Mouse (Mus musculus): ENCODE results near the gene Ssr1.

The Ssr1 gene

GRCm38 (mm10) chr13:37993704-37994404 lies at the start of gene Ssr1:
Gene Ssr1, minus strand, starts transcription at chr13:37994217.
- peak; percentile 96 to 97 for DNase-seq (ENCODE audit: low spot score in 2 of 2)

- no peak for DNase-seq (ENCODE audit: low spot score in 2 of 2)
Observed at GRCm38 (mm10) chr13:38037811-38038210, 43.8 kb upstream of the Ssr1 start.

GRCm38 (mm10) chr13:38037044-38037687 lies 43.1 kb upstream of the Ssr1 start, which contains the start of gene Cage1:
Gene Cage1, minus strand, starts transcription at chr13:38037069.
- peak; percentile 92 to 96 for DNase-seq (ENCODE audit: low spot score in 2 of 2)

DNA sequence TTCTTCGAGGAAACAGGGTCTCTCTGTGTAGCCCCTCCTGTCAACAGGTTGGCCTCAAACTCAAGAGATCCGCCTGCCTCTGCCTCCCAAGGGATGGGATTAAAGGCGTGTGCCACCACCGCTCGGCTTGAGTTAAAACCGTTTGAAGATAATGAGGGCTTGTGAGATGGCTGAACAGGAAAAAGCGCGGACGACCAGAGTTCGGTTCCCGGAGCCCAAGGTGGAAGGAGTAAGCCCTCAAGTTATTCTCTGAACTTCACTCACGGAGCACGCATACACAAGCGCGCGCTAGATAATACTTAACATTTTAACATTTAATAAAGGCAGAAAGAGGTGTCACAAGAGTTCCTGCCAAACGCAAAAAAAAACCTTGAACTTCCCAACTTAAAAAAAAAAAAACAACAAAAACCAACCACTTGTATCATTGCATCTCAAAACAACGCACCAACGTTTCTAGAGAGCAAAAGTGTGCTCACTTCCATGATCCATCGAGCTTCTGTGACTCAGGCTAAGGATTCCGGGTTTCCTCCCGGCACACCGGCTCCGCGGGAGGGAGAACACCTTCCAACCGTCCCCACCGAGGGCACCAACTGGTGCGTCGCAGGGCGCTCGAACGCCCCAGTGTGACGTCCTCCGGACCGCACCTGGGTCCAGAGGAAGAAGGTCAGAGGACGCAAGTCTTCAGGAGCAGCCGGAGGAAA lies 42.5 kb upstream of the Ssr1 start, which contains the start of gene Riok1:
Riok1 (plus strand) TSS at position 653 of the 701 bp plus-strand sequence.
- DNase-seq (ENCODE audit: low spot score in 2 of 2): no peak

GRCm38 (mm10) chr13:38028407-38028806 lies 34.4 kb upstream of the Ssr1 start:
- no peak for DNase-seq (ENCODE audit: low spot score in 2 of 2)

DNA sequence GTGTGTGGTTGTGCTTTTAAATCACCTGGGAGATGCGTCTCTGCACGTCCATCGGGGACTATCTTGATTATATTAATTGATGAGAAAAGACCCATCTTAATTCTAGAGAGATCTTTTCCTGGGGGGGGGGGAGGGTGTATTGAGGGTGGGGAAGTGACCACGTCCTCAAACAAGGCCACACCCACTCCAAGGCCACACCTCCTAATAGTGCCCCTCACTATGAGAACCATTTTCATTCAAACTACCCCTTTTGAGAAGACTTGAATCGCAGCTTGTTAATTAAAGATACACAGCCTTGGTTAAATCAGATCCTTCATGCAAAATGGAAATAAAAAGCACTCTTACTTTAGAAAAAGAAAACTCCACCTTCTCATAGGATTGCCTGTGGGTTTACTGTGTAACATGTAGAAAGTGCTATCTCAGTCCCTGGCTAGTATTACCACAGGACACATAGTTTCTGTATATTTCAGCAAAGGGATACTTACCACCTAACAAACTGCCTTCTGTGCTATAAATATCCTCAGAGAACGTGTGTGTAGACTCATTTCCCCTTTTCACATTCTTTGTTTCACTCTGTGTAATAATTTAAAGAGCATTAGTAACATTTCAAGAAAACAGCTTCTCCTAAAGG lies 33.7 kb upstream of the Ssr1 start:
- DNase-seq (ENCODE audit: low spot score in 2 of 2): no peak

DNA sequence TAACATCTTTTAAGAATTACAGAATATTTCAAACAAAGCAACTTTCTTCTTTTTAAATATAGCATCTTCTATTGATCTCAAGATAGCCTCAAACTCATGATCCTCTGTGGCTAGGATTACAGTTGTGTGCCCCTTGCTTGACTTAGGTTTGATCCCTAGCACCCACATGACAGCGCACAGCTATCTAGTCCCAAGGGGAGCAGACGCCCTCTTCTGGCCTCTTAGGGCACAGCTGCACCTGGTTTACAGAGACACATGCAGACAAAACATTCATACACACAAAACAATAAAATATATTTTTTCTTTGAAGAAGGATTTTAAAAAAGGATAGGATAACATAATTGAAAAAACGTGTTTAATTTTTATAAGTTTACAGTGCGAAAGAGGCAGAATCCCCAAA lies 31.9 kb upstream of the Ssr1 start:
- no peak for DNase-seq (ENCODE audit: low spot score in 2 of 2)

DNA sequence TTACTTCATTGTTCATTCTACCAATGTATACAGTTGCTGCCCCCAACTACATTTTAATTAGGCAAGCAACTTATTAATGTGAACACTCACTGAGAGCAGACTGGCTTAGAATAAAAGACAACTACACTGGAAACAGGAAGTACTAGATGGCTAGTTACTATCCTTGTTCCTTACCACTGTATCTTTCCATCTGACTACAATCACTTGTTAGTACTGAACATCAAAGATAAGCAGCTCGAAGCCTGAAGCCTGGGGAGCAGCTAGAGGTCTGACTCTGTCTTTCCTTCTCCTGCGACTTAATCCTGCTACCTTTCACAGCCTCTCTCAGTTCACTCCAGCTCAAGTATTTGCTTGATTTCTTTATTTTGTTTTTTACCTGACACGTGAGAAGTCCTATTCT lies 24.8 kb upstream of the Ssr1 start:
- DNase-seq (ENCODE audit: low spot score in 2 of 2): no peak

- no peak for DNase-seq (ENCODE audit: low spot score in 2 of 2)
Observed at GRCm38 (mm10) chr13:38015591-38015990, 21.6 kb upstream of the Ssr1 start.

DNA sequence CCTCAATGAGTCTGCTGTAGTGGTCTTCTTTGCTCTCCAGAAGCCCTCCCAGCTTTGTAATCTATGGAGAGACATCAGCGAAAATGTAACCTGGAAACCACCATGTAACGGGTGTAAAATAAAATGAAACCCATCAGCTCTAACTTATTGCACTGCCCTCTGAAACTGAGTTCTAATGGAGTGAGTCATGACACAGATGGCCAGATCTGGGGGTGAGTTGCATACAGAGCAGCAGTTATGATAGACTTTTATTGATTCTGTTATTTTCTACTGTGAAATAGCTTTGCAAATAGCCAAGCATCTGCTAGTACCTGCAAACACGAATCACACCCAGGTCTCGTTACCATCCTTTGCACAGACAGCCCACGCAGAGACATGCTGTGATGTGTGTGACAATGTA lies 18.4 kb upstream of the Ssr1 start:
- DNase-seq (ENCODE audit: low spot score in 2 of 2): no peak

GRCm38 (mm10) chr13:38010444-38010910 lies 16.5 kb upstream of the Ssr1 start:
- no peak for DNase-seq (ENCODE audit: low spot score in 2 of 2)

DNA sequence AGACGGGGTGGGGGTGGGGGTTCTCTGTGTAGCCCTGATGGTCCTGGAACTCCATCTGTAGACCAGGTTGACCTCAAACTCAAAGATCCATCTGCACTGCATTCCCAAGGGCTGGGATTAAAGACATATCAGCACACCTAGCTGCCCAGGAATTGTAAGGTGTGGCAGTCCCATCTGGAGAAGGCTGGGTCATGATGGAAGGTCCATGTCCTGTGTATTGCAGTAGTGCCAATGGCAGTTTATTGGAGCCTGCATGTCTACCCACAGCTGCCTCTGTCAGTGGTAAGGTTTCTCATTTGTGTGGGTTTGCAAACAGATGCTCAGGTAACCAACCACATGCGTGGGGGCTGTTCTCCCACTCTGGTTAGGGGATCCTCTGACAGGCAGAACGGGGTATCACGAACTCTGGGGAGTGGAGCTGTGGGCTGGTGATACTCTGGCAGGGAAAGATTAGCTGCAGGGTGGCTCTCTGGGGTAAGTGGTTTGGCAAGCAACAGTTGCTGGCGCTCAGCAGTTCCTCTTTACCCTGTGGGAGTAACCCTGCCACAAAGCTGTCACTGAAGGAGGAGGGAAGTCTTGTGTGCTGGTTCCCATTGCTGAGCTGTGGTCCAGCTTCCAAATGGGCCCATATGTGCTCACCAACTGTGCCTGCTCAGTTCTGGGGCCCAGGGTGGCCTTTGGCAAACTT lies 15.8 kb upstream of the Ssr1 start:
- DNase-seq (ENCODE audit: low spot score in 2 of 2): no peak

DNA sequence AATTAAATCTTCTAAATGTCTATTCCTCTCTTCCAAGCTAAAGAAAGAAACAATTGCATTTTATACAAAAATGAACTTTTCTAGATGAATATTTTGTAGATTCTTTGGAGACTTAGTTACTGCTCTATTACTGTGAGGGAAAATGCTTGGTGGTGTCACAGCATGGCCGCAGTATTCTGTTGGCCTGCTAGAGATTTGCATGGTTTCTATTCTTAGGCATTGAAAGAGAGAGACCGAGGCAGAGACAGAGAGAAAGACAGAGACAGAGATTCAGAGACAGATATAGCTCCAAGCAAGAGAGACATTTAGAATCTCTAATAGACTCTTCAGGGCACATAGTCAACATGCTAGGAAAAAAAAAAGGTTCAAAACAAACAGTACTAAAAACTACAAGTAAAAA lies 14.0 kb upstream of the Ssr1 start:
- no peak for DNase-seq (ENCODE audit: low spot score in 2 of 2)

DNA sequence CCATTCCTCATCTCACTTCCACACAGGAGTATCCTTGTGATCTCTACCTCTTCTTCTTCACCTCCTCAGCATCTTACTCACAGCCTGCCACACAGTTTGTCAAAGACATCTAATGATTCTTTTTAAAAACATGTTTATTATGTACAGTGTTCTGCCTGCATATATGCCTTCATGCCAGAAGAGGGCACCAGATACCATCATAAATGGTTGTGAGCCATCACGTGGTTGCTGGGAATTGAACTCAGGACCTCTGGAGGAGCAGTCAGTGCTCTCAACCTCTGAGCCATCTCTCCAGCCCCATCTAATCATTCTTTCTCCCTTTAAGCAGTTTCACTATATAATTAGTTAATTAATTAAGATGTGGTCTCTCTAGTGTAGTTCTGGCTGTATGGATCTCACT lies 8.4 kb upstream of the Ssr1 start:
- DNase-seq (ENCODE audit: low spot score in 2 of 2): no peak

- no peak for DNase-seq (ENCODE audit: low spot score in 2 of 2)
Observed at GRCm38 (mm10) chr13:37999713-38000112, 5.7 kb upstream of the Ssr1 start.

DNA sequence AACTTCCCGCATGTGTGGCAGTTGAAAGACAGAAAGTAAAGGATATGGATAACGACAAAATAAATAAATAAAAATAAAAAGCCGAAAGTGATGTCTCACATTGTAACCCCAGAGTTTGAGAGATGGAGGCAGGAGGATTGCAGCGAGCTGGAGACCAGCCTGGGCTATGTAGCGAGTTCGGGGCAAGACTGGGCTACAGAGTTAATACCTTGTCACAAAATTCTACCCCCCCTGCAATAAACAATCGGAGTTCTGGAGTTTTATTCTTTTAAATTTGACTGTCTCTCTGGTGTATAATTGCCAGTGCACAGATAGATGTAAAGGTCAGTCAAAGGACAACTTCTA lies 360 bp upstream of the Ssr1 start:
- DNase-seq (ENCODE audit: low spot score in 2 of 2): no peak

GRCm38 (mm10) chr13:37993376-37993703 lies 677 bp downstream of the Ssr1 start:
- no peak for DNase-seq (ENCODE audit: low spot score in 2 of 2)

DNA sequence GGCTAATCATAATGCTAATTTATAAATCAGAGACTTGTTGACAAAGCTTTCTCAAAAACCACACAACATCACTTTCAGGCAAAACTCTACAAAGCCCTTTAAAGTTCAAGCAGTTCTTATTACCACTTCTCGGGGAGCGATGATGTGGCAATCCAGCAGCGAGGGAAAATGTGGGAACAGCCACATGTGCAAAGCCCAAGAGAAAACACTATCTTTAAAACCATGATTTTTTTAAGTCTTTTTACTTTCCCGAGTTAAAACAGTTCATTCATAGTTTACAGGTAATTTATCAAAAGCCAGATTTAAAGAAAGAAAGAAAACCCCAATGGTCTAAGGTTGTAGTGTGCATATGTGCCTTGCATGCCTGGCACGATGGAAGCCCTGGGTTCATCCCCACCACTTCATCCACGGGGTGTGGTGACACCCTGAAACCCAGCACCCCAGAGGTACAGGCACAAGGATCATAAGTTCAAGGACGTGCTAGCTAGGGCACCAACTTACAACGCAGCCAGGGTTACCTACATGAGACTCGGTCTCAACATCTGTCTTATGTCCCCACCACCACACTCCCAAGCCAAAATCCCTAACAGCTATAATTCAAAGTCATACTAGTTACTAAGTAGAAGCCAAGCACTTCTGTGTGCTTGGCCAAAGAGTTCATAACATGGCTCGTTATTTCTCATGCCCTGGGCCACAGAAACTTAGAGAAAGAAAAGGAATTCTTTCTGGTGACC lies 1.2 kb downstream of the Ssr1 start:
- DNase-seq (ENCODE audit: low spot score in 2 of 2): no peak

- DNase-seq (ENCODE audit: low spot score in 2 of 2): no peak
Observed at GRCm38 (mm10) chr13:37989701-37990100, 4.3 kb downstream of the Ssr1 start.

DNA sequence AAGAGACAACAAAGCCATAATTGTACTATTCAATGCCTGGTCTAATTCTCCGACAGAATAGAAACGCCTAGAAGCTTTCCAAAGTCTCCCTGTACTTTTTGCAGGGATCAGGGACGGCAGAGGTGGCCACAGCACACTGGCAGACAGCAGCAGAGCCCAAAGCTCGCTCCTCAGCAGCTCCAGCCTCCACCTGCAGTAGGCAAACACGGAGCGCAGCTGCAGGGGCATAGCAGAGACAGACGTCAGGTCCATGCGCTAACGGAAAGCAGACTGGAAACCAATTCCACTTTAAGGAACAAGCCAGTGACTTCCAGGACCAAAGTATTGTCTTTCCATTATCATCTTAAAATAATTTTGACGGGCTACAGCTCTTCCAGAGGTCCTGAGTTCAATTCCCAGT lies 7.9 kb downstream of the Ssr1 start:
- no peak for DNase-seq (ENCODE audit: low spot score in 2 of 2)

DNA sequence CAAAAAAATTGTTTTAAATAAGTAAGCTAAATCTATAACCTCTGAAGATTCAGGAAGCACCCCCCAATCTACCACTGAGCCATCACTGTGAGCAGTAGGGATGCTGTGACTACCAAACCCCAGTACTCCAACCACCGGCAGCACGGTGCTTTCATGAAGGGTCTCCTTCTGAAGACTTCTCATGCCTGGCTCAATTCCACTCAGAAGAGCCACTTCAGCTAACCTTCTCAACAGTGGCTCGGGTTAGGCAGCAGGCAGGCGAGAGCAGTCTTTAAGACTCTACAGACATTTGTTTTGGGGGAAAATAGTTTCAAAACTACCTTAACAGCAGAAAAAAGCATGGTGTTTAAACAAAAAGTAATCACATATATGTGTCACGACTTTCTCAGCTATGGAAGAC lies 13.0 kb downstream of the Ssr1 start:
- DNase-seq (ENCODE audit: low spot score in 2 of 2): no peak

Data from cerebellum, postnatal 4 days (tissue).